Comparison of ENCODE assay signal across 9 mouse cellular contexts in genomic region chr17:64668504-64668903, GRCm38 (mm10).
DNase-seq lines count a peak whose midpoint lies in the region; ATAC-seq lines count a peak whose summit lies in the region.
"Had no signal": no experiment of that assay in that cellular context is flagged by ENCODE, and none has a peak within 500 bp of the region (broad histone marks: within the 10 kb centered on the region; RNA-seq: fewer than 3 reads in every experiment).

No protein-coding gene starts in this region.

- H3K9me3 ChIP-seq in forebrain, embryonic 14.5 days (replicated peaks; ENCODE audit: control insufficient read depth, low read length): no peaks in the 10 kb centered on the region

- H3K36me3 ChIP-seq in forebrain, embryonic 14.5 days (ENCODE audit: control insufficient read depth, insufficient read depth, low read length): peaks cover 14% of the 10 kb centered on the region

- peak; percentile 76 for ATAC-seq in megakaryocyte, adult 5-6 weeks (ENCODE audit: poor library complexity, severe bottlenecking)
- no peak for ATAC-seq in forebrain, embryonic 14.5 days
- ATAC-seq in frontal cortex, adult (ENCODE audit: low TSS enrichment): no peak

- H3K27ac ChIP-seq in forebrain, embryonic 14.5 days (ENCODE audit: low read depth, low read length): no peak overlapping the region
- H3K27ac ChIP-seq: macrophage had no signal

- no peak overlapping the region for H3K4me3 ChIP-seq in forebrain, embryonic 14.5 days (ENCODE audit: low read depth, low read length)

- H3K4me2 ChIP-seq in forebrain, embryonic 14.5 days (ENCODE audit: low read length): no peak overlapping the region

- H3K4me1 ChIP-seq in forebrain, embryonic 14.5 days (ENCODE audit: control insufficient read depth, insufficient read depth, low read length): no peaks in the 10 kb centered on the region

- no peaks in the 10 kb centered on the region for H3K27me3 ChIP-seq in forebrain, embryonic 14.5 days (replicated peaks; ENCODE audit: control insufficient read depth, insufficient read depth, low read length)

- whole genome bisulfite sequencing in forebrain, embryonic 14.5 days: 58% methylated on average over 5 of the region's 5 CpGs

- no peak overlapping the region for H3K9ac ChIP-seq in forebrain, embryonic 14.5 days (ENCODE audit: low read length)

- peak; percentile 3 for DNase-seq in embryo, embryonic 10.5 days (ENCODE audit: low spot score)
- no peak for DNase-seq in embryo, embryonic 11 days
- peak; percentile 73 to 78 for DNase-seq in B cell, adult 2 months
- peak; percentile 77 for DNase-seq in kidney, adult 11 months
- DNase-seq in forebrain, embryonic 14.5 days (ENCODE audit: low spot score): no peak
- no peak for DNase-seq in thymus, postnatal 25 days

Comparison
In these comparisons a context has a peak if more than half of its experiments do, and no peak if none do; other contexts are left out.
1. DNase-seq: peak in embryo, embryonic 10.5 days (single experiment), B cell, adult 2 months (2 of 2) and kidney, adult 11 months (single experiment); none in embryo, embryonic 11 days (single experiment), forebrain, embryonic 14.5 days (single experiment) and thymus, postnatal 25 days (single experiment).